Mouse (Mus musculus) heart, adult 2 months (tissue): ENCODE results near the gene Gart.

Experiments
- CTCF ChIP-seq: fragments of 200-600 bp; IDR thresholded peaks from 2 replicates; pipeline ENCODE4 v1.8.1; 2022; ENCODE audit warnings: antibody characterized with exemption, mild to moderate bottlenecking, moderate library complexity
- EP300 ChIP-seq: fragments of 200-500 bp; IDR thresholded peaks from 2 replicates; pipeline ENCODE4 v1.6.1; 2011; ENCODE audit warnings: low read depth, low read length, control low read depth; ENCODE audit not compliant: insufficient read depth
- POLR2A ChIP-seq: fragments of 200-500 bp; IDR thresholded peaks from 2 replicates; pipeline ENCODE4 v1.6.1; 2011; ENCODE audit warnings: mild to moderate bottlenecking, low read depth, low read length, control low read depth; ENCODE audit not compliant: insufficient read depth

- TF ChIP-seq CTCF (no peak), EP300 (no peak), POLR2A (no peak)
Observed at GRCm38 (mm10) chr16:91578980-91579720, 67.6 kb downstream of the Gart start.
